Mouse (Mus musculus): Measurements from ENCODE around the gene Cd300c2. TPM values are rescaled to one million over a fixed set of nuclear protein-coding genes. Genes with fewer than 3 reads are reported as not detected.

Cd300c2 gene
- total RNA-seq, 2 experiments from 2014 or later = 3.6 to 3.9 TPM

GRCm38 (mm10) chr11:114960369-114960768 is 41.3 kb downstream of the Cd300c2 start:
- intact Hi-C loops (cut with DNase I) = no loop called here
- TF ChIP-seq CTCF (IDR thresholded peaks at IDR 0.05) = no peak
- DNase-seq (ENCODE audit: extremely low spot score in 1 of 2, low spot score in 2 of 2) = no peak
- no peak overlapping the region for H3K27ac ChIP-seq
- no peak overlapping the region for H3K4me3 ChIP-seq

Other genes starting within 250 kb of the Cd300c2 start
- gene Kif19a, start 236.5 kb downstream of the Cd300c2 start, total RNA-seq (2021) = 1 to 10 TPM; 3.2 to 3.6 TPM
- 10 to 100 TPM; 29.5 to 29.8 TPM for gene Btbd17, start 205.9 kb downstream of the Cd300c2 start, total RNA-seq (2021)
- gene Gpr142, start 203.0 kb downstream of the Cd300c2 start, total RNA-seq (2021) = not detected
- 1 to 10 TPM; 4.0 to 5.4 TPM for gene Gprc5c, start 150.7 kb downstream of the Cd300c2 start, total RNA-seq (2021)
- under 1 TPM; 0.56 to 0.84 TPM for gene Cd300a, start 111.8 kb downstream of the Cd300c2 start, total RNA-seq (2021)
- not detected for gene Cd300lb, start 67.5 kb downstream of the Cd300c2 start, total RNA-seq (2021)
- not detected for gene Cd300c, start 32.7 kb downstream of the Cd300c2 start, total RNA-seq (2021)
- gene Cd300ld, start 12.0 kb downstream of the Cd300c2 start, total RNA-seq (2021) = under 1 TPM in 1 of 2 experiments, not detected in 1; 0.14 TPM
- not detected for gene Cd300ld2, start 14.3 kb upstream of the Cd300c2 start, total RNA-seq (2021)
- gene Cd300ld4, start 25.1 kb upstream of the Cd300c2 start, total RNA-seq (2021) = not detected
- gene Cd300ld5, start 35.9 kb upstream of the Cd300c2 start, total RNA-seq (2021) = under 1 TPM; 0.77 to 0.96 TPM
- gene Cd300ld3, start 46.5 kb upstream of the Cd300c2 start, total RNA-seq (2021) = under 1 TPM in 1 of 2 experiments, not detected in 1; 0.77 TPM
- under 1 TPM in 1 of 2 experiments, not detected in 1; 0.27 TPM for gene Cd300e, start 60.3 kb upstream of the Cd300c2 start, total RNA-seq (2021)
- gene Rab37, start 89.6 kb upstream of the Cd300c2 start, total RNA-seq (2021) = 1 to 10 TPM; 1.8 to 2.4 TPM
- gene Cd300lf, start 132.1 kb upstream of the Cd300c2 start, total RNA-seq (2021) = under 1 TPM in 1 of 2 experiments, not detected in 1; 0.58 TPM
- 10 to 100 TPM; 68.8 to 75.2 TPM for gene Slc9a3r1, start 161.5 kb upstream of the Cd300c2 start, total RNA-seq (2021)
- gene Tmem104, start 185.6 kb upstream of the Cd300c2 start, total RNA-seq (2021) = 10 to 100 TPM; 16.2 to 16.8 TPM
- 10 to 100 TPM; 23.1 to 25.6 TPM for gene Nat9, start 186.0 kb upstream of the Cd300c2 start, total RNA-seq (2021)